In the genomic region with DNA sequence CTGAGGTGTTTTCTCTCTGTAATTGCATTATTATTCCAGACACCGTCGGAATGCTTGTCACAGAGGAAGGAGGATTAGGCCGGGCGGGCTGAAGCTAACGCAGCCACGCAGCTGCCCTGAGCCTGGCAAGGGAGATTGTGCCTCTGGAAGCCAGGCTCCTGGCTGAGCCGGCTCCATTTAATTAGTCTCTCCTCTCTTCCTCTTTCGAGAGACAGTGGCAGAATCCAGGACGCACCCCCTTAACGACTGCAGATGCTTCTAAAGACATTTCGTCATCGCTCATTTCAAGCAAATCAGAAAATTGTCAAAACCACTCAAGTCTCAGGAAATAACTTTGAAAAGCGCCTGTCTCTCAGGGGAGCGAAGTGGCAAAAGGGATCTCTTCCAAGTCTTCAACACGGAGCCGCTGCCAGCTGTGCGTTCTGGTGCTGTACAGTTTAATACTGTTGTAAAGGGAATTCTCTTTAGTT, we compare ENCODE assay signal across 11 mouse cellular contexts. TPM values are rescaled to one million over a fixed set of nuclear protein-coding genes. Genes with fewer than 3 reads are reported as not detected.
DNase-seq lines count a peak whose midpoint lies in the region; ATAC-seq and TF ChIP-seq lines count a peak whose summit lies in the region.
"Had no signal": no experiment of that assay in that cellular context is flagged by ENCODE, and none has a peak within 500 bp of the region (broad histone marks: within the 10 kb centered on the region; RNA-seq: fewer than 3 reads in every experiment).

No protein-coding gene starts in this region.

- no peaks in the 10 kb centered on the region for H3K9me3 ChIP-seq in lung, postnatal 0 days (ENCODE audit: low read length)
- H3K9me3 ChIP-seq in embryonic facial prominence, embryonic 14.5 days (ENCODE audit: control insufficient read depth, low read length), result no peaks in the 10 kb centered on the region
- no peaks in the 10 kb centered on the region for H3K9me3 ChIP-seq in hindbrain, embryonic 16.5 days (ENCODE audit: control insufficient read depth, low read length)
- H3K9me3 ChIP-seq in neural tube, embryonic 14.5 days (ENCODE audit: control insufficient read depth, low read length), result no peaks in the 10 kb centered on the region
- H3K9me3 ChIP-seq: megakaryocyte, embryonic 14.5 days; stomach, embryonic 15.5 days had no signal

- H3K4me3 ChIP-seq in lung, postnatal 0 days (ENCODE audit: low read depth, low read length), result no peak overlapping the region
- no peak overlapping the region for H3K4me3 ChIP-seq in embryonic facial prominence, embryonic 14.5 days (ENCODE audit: low read depth, low read length)
- H3K4me3 ChIP-seq in hindbrain, embryonic 16.5 days (ENCODE audit: low read length), result no peak overlapping the region
- H3K4me3 ChIP-seq in neural tube, embryonic 14.5 days (ENCODE audit: low read depth, low read length), result no peak overlapping the region
- H3K4me3 ChIP-seq: megakaryocyte, embryonic 14.5 days; stomach, embryonic 15.5 days had no signal

- peak; percentile 20 for DNase-seq in lung, postnatal 0 days (ENCODE audit: low spot score)
- no peak for DNase-seq in lung, postnatal 4 days
- DNase-seq in embryonic facial prominence, embryonic 14.5 days (ENCODE audit: low spot score), result peak; percentile 74
- no peak for DNase-seq in yolk sac, embryonic 10.5 days (ENCODE audit: low spot score)
- no peak for DNase-seq in urinary bladder, postnatal 4 days (ENCODE audit: low spot score in 2 of 2)
- DNase-seq in layer of hippocampus, adult 18-20 months (ENCODE audit: low spot score in 2 of 2), result no peak
- DNase-seq: cerebellum, adult 9-10 months had no signal

- no peak for TF ChIP-seq EP300 in lung, postnatal 0 days (IDR thresholded peaks at IDR 0.05)

- peaks cover 4% of the 10 kb centered on the region; the same call in 1 of the 2 replicates for H3K4me1 ChIP-seq in lung, postnatal 0 days (ENCODE audit: insufficient read depth, low read depth, low read length)
- H3K4me1 ChIP-seq in embryonic facial prominence, embryonic 14.5 days (ENCODE audit: control insufficient read depth, insufficient read depth, low read length), result peaks cover 18% of the 10 kb centered on the region
- H3K4me1 ChIP-seq in hindbrain, embryonic 16.5 days (ENCODE audit: control insufficient read depth, insufficient read depth, low read depth, low read length), result peaks cover 19% of the 10 kb centered on the region
- peaks cover 18% of the 10 kb centered on the region for H3K4me1 ChIP-seq in neural tube, embryonic 14.5 days (ENCODE audit: control insufficient read depth, insufficient read depth, low read length)
- H3K4me1 ChIP-seq: megakaryocyte, embryonic 14.5 days had no signal

- H3K27ac ChIP-seq in lung, postnatal 0 days (ENCODE audit: low read length), result no peak overlapping the region
- peak overlapping the region; percentile 46; the same call in 1 of the 2 replicates for H3K27ac ChIP-seq in embryonic facial prominence, embryonic 14.5 days (replicated peaks; ENCODE audit: low read depth, low read length)
- peak overlapping the region; percentile 7 for H3K27ac ChIP-seq in hindbrain, embryonic 16.5 days (ENCODE audit: low read depth, low read length)
- H3K27ac ChIP-seq in neural tube, embryonic 14.5 days (ENCODE audit: low read depth, low read length), result peak overlapping the region; percentile 41; the same call in 1 of the 2 replicates
- H3K27ac ChIP-seq: stomach, embryonic 15.5 days had no signal

- H3K27me3 ChIP-seq in lung, postnatal 0 days (replicated peaks; ENCODE audit: insufficient read depth, low read length), result no peaks in the 10 kb centered on the region
- H3K27me3 ChIP-seq in embryonic facial prominence, embryonic 14.5 days (replicated peaks; ENCODE audit: control insufficient read depth, insufficient read depth, low read length), result no peaks in the 10 kb centered on the region
- no peaks in the 10 kb centered on the region for H3K27me3 ChIP-seq in hindbrain, embryonic 16.5 days (replicated peaks; ENCODE audit: control insufficient read depth, insufficient read depth, low read length)
- no peaks in the 10 kb centered on the region for H3K27me3 ChIP-seq in neural tube, embryonic 14.5 days (ENCODE audit: control insufficient read depth, insufficient read depth, low read length)
- H3K27me3 ChIP-seq: stomach, embryonic 15.5 days had no signal

- H3K36me3 ChIP-seq in lung, postnatal 0 days (ENCODE audit: insufficient read depth, low read length), result no peaks in the 10 kb centered on the region
- 0 out of 2 replicates have a peak, but pooled peaks cover 6% of the 10 kb centered on the region for H3K36me3 ChIP-seq in embryonic facial prominence, embryonic 14.5 days (ENCODE audit: control insufficient read depth, insufficient read depth, low read length)
- no peaks in the 10 kb centered on the region for H3K36me3 ChIP-seq in hindbrain, embryonic 16.5 days (ENCODE audit: control insufficient read depth, insufficient read depth, low read length)
- H3K36me3 ChIP-seq in neural tube, embryonic 14.5 days (ENCODE audit: control insufficient read depth, insufficient read depth, low read length), result no peaks in the 10 kb centered on the region
- H3K36me3 ChIP-seq: stomach, embryonic 15.5 days had no signal

- no peak overlapping the region for H3K9ac ChIP-seq in lung, postnatal 0 days (replicated peaks; ENCODE audit: low read depth)
- peak overlapping the region; percentile 34; the same call in 1 of the 2 replicates for H3K9ac ChIP-seq in embryonic facial prominence, embryonic 14.5 days (ENCODE audit: low read depth, low read length)
- no peak overlapping the region; the same call in 1 of the 2 replicates for H3K9ac ChIP-seq in hindbrain, embryonic 16.5 days (ENCODE audit: low read depth, low read length)
- no peak overlapping the region for H3K9ac ChIP-seq in neural tube, embryonic 14.5 days (replicated peaks; ENCODE audit: low read depth, low read length)
- H3K9ac ChIP-seq: stomach, embryonic 15.5 days had no signal

- H3K4me2 ChIP-seq in lung, postnatal 0 days (replicated peaks; ENCODE audit: low read depth, low read length), result no peak overlapping the region
- H3K4me2 ChIP-seq in embryonic facial prominence, embryonic 14.5 days (ENCODE audit: low read depth, low read length), result peak overlapping the region; percentile 37
- peak overlapping the region; percentile 47 for H3K4me2 ChIP-seq in hindbrain, embryonic 16.5 days (ENCODE audit: low read length)
- H3K4me2 ChIP-seq in neural tube, embryonic 14.5 days (ENCODE audit: low read depth, low read length), result peak overlapping the region; percentile 24; the same call in 1 of the 2 replicates
- H3K4me2 ChIP-seq: stomach, embryonic 15.5 days had no signal

- WGBS in lung, postnatal 0 days, result 38% methylated on average over 17 of the region's 17 CpGs
- 27% methylated on average over 17 of the region's 17 CpGs for WGBS in embryonic facial prominence, embryonic 14.5 days
- 13% methylated on average over 17 of the region's 17 CpGs for WGBS in hindbrain, embryonic 16.5 days
- 14% methylated on average over 17 of the region's 17 CpGs for WGBS in neural tube, embryonic 14.5 days

- TF ChIP-seq CTCF in lung, postnatal 0 days (IDR thresholded peaks at IDR 0.05), result no peak

- ATAC-seq in lung, postnatal 0 days, result no peak
- ATAC-seq in embryonic facial prominence, embryonic 14.5 days (ENCODE audit: low read depth), result peak; percentile 72; the same call in 1 of the 2 replicates
- peak; percentile 40 for ATAC-seq in hindbrain, embryonic 16.5 days
- no peak for ATAC-seq in neural tube, embryonic 14.5 days (ENCODE audit: low read depth)

RNA-seq across cellular contexts. Expression of a gene that starts 51.0 kb away (rescaled TPM):
- 6.1 and 6.4 TPM in 2 replicates for polyA plus RNA-seq in lung, postnatal 0 days (2015; fragmentation: Nextera tagmentation; extraction: Ambion mirVana)
- 19.7 and 22.5 TPM in 2 replicates for polyA plus RNA-seq in embryonic facial prominence, embryonic 14.5 days (2014; fragmentation: Nextera tagmentation; extraction: Ambion mirVana)
- polyA plus RNA-seq in hindbrain, embryonic 16.5 days (2015; fragmentation: Nextera tagmentation; extraction: Ambion mirVana), result 12.3 and 13.1 TPM in 2 replicates
- 4.5 and 8.4 TPM in 2 replicates for polyA plus RNA-seq in neural tube, embryonic 14.5 days (2014; fragmentation: Nextera tagmentation; extraction: Ambion mirVana)
- 1 to 10 TPM; 6.1 to 7.0 TPM for total RNA-seq in layer of hippocampus, adult 18-20 months (2021)

Comparison
In these comparisons a context has a peak if more than half of its experiments do, and no peak if none do; other contexts are left out.
1. DNase-seq: peak in lung, postnatal 0 days (single experiment) and embryonic facial prominence, embryonic 14.5 days (single experiment); none in lung, postnatal 4 days (0 of 2), yolk sac, embryonic 10.5 days (single experiment), urinary bladder, postnatal 4 days (0 of 2) and layer of hippocampus, adult 18-20 months (0 of 2).
2. ATAC-seq: peak in embryonic facial prominence, embryonic 14.5 days (single experiment) and hindbrain, embryonic 16.5 days (single experiment); none in lung, postnatal 0 days (single experiment) and neural tube, embryonic 14.5 days (single experiment).